Mouse (Mus musculus) heart, embryonic 16.5 days (tissue): ENCODE measurements at regions not wholly inside any gene's neighbourhood (a gene's known extent, or its start where the extent isn't known, plus 50 kb on each side); places are given as distances from the start of the nearest gene placed in this dataset.

Source experiments
- ATAC-seq: fragments of 200-750 bp; cut with Nextera tagmentation; replicated peaks from 2 replicates; pipeline ENCODE4 v1.8.0; 2017; ENCODE audit warnings: moderate number of reproducible peaks; ENCODE audit not compliant: insufficient read depth, low FRiP score; ENCODE audit errors: extremely low read depth
- H3K27ac ChIP-seq: fragments of 300-500 bp; sonication (generic); 2 replicates; pipeline ENCODE4 v1.5.1; 2014; ENCODE audit warnings: mild to moderate bottlenecking, low read length, control low read depth, moderate library complexity
- H3K27me3 ChIP-seq: fragments of 300-500 bp; sonication (generic); 2 replicates; pipeline ENCODE4 v1.6.1; 2014; ENCODE audit warnings: low read length, mixed read lengths; ENCODE audit not compliant: control insufficient read depth, insufficient read depth
- H3K36me3 ChIP-seq: fragments of 300-500 bp; sonication (generic); 2 replicates; pipeline ENCODE4 v1.6.1; 2014; ENCODE audit not compliant: control insufficient read depth, insufficient read depth
- H3K4me1 ChIP-seq: fragments of 300-500 bp; sonication (generic); 2 replicates; pipeline ENCODE4 v1.6.1; 2014; ENCODE audit warnings: low read length, mixed read lengths; ENCODE audit not compliant: control insufficient read depth, insufficient read depth
- H3K4me2 ChIP-seq: fragments of 300-500 bp; sonication (generic); 2 replicates; pipeline ENCODE4 v1.6.1; 2014; ENCODE audit warnings: low read depth, mild to moderate bottlenecking, control low read depth, low read length
- H3K4me3 ChIP-seq: fragments of 300-500 bp; sonication (generic); 2 replicates; pipeline ENCODE4 v1.5.1; 2014; ENCODE audit warnings: mild to moderate bottlenecking, control low read depth, low read length
- H3K9ac ChIP-seq: fragments of 300-500 bp; sonication (generic); 2 replicates; pipeline ENCODE4 v1.6.1; 2014; ENCODE audit warnings: low read length, control low read depth
- H3K9me3 ChIP-seq: fragments of 300-500 bp; sonication (generic); replicated peaks from 2 replicates; pipeline ENCODE4 v1.6.1; 2016; ENCODE audit warnings: low read length; ENCODE audit not compliant: control insufficient read depth
- WGBS: fragments of 180-500 bp; shearing (Covaris S2); extraction: QIAGEN DNeasy Blood & Tissue Kit; methylation state at CpG from one replicate; pipeline ENCODE4 v1.1.7; 2014; 5-methylcytosine and 5-hydroxymethylcytosine counted together

- no peak overlapping the region for H3K4me2 ChIP-seq
- no peaks in the 10 kb centered on the region for H3K4me1 ChIP-seq
- no peak for ATAC-seq
Measured at GRCm38 (mm10) chr6:112152535-112153364, 120.8 kb upstream of the Lmcd1 start.

GRCm38 (mm10) chr6:112167487-112167886 lies 106.1 kb upstream of the Lmcd1 start:
- H3K27ac ChIP-seq: no peak overlapping the region
- H3K4me1 ChIP-seq: no peaks in the 10 kb centered on the region
- no peak overlapping the region for H3K4me2 ChIP-seq
- 79% methylated on average over 3 of the region's 3 CpGs for WGBS
- no peaks in the 10 kb centered on the region for H3K27me3 ChIP-seq
- no peak overlapping the region for H3K4me3 ChIP-seq
- ATAC-seq: no peak
- H3K9me3 ChIP-seq: no peaks in the 10 kb centered on the region
- H3K9ac ChIP-seq: no peak overlapping the region
- no peaks in the 10 kb centered on the region for H3K36me3 ChIP-seq

More at GRCm38 (mm10) chr6:112152535-112153364, 120.8 kb upstream of the Lmcd1 start:
- Histone ChIP-seq H3K27me3 (no peaks in the 10 kb centered on the region), H3K27ac (no peak overlapping the region), H3K9ac (no peak overlapping the region), H3K36me3 (no peaks in the 10 kb centered on the region), H3K9me3 (no peaks in the 10 kb centered on the region), H3K4me3 (no peak overlapping the region)
- WGBS: 46% methylated on average over 10 of the region's 10 CpGs

- Histone ChIP-seq H3K9ac (no peak overlapping the region), H3K4me3 (no peak overlapping the region), H3K27ac (no peak overlapping the region), H3K36me3 (no peaks in the 10 kb centered on the region), H3K9me3 (no peaks in the 10 kb centered on the region), H3K4me2 (no peak overlapping the region), H3K27me3 (no peaks in the 10 kb centered on the region), H3K4me1 (peaks cover 2% of the 10 kb centered on the region; the same call in 1 of the 2 replicates)
- ATAC-seq: no peak
- 21% methylated on average over 2 of the region's 2 CpGs for WGBS
Measured at GRCm38 (mm10) chr6:112176344-112176743, 97.2 kb upstream of the Lmcd1 start.

- Histone ChIP-seq H3K27ac (no peak overlapping the region), H3K4me3 (no peak overlapping the region), H3K4me2 (no peak overlapping the region), H3K36me3 (no peaks in the 10 kb centered on the region), H3K27me3 (no peaks in the 10 kb centered on the region), H3K4me1 (no peaks in the 10 kb centered on the region), H3K9me3 (no peaks in the 10 kb centered on the region), H3K9ac (no peak overlapping the region)
- no peak for ATAC-seq
- 89% methylated on average over 2 of the region's 2 CpGs for WGBS
Measured at GRCm38 (mm10) chr6:112187636-112188035, 85.9 kb upstream of the Lmcd1 start.

GRCm38 (mm10) chr6:112191032-112191431 lies 82.5 kb upstream of the Lmcd1 start:
- Histone ChIP-seq H3K4me1 (no peaks in the 10 kb centered on the region), H3K4me2 (no peak overlapping the region), H3K9ac (no peak overlapping the region), H3K27me3 (no peaks in the 10 kb centered on the region), H3K9me3 (no peaks in the 10 kb centered on the region), H3K4me3 (no peak overlapping the region), H3K27ac (no peak overlapping the region), H3K36me3 (no peaks in the 10 kb centered on the region)
- WGBS: 46% methylated on average over 6 of the region's 6 CpGs
- no peak for ATAC-seq

GRCm38 (mm10) chr6:112197445-112197844 lies 76.1 kb upstream of the Lmcd1 start:
- Histone ChIP-seq H3K27me3 (no peaks in the 10 kb centered on the region), H3K4me1 (peaks cover 4% of the 10 kb centered on the region), H3K4me3 (peak overlapping the region; percentile 13), H3K36me3 (no peaks in the 10 kb centered on the region), H3K4me2 (peak overlapping the region; percentile 48), H3K9me3 (no peaks in the 10 kb centered on the region), H3K27ac (no peak overlapping the region), H3K9ac (no peak overlapping the region)
- 12% methylated on average over 16 of the region's 16 CpGs for whole genome bisulfite sequencing
- ATAC-seq: peak; percentile 64; the same call in 1 of the 2 replicates

GRCm38 (mm10) chr6:112199241-112199640 lies 74.3 kb upstream of the Lmcd1 start:
- H3K9ac ChIP-seq: no peak overlapping the region
- H3K36me3 ChIP-seq: no peaks in the 10 kb centered on the region
- no peak overlapping the region for H3K4me3 ChIP-seq
- H3K27ac ChIP-seq: no peak overlapping the region
- no peaks in the 10 kb centered on the region for H3K27me3 ChIP-seq
- 64% methylated on average over 4 of the region's 4 CpGs for WGBS
- ATAC-seq: no peak
- H3K4me1 ChIP-seq: peaks cover 4% of the 10 kb centered on the region
- no peaks in the 10 kb centered on the region for H3K9me3 ChIP-seq
- H3K4me2 ChIP-seq: no peak overlapping the region

GRCm38 (mm10) chr6:112202120-112202519 lies 71.4 kb upstream of the Lmcd1 start:
- no peak overlapping the region for H3K9ac ChIP-seq
- H3K27me3 ChIP-seq: no peaks in the 10 kb centered on the region
- no peak overlapping the region for H3K27ac ChIP-seq
- H3K36me3 ChIP-seq: no peaks in the 10 kb centered on the region
- H3K4me1 ChIP-seq: peaks cover 4% of the 10 kb centered on the region
- no peaks in the 10 kb centered on the region for H3K9me3 ChIP-seq
- H3K4me3 ChIP-seq: no peak overlapping the region
- WGBS: 42% methylated on average over 4 of the region's 4 CpGs
- ATAC-seq: no peak
- no peak overlapping the region for H3K4me2 ChIP-seq

GRCm38 (mm10) chr6:112203321-112203720 lies 70.2 kb upstream of the Lmcd1 start:
- Histone ChIP-seq H3K36me3 (no peaks in the 10 kb centered on the region), H3K27ac (no peak overlapping the region), H3K4me2 (no peak overlapping the region), H3K27me3 (no peaks in the 10 kb centered on the region), H3K4me1 (peaks cover 4% of the 10 kb centered on the region), H3K9me3 (no peaks in the 10 kb centered on the region), H3K9ac (no peak overlapping the region), H3K4me3 (no peak overlapping the region)
- ATAC-seq: no peak
- 19% methylated on average over 2 of the region's 2 CpGs for WGBS
